ENCODE assay signal across 8 mouse cellular contexts in genomic region chr5:124241686-124242444, GRCm38 (mm10). TPM values are rescaled to one million over a fixed set of nuclear protein-coding genes. Genes with fewer than 3 reads are reported as not detected.
A peak's percentile ranks its signal among the peaks of the same experiment; 100 is the strongest.
DNase-seq lines count a peak whose midpoint lies in the region; ATAC-seq lines count a peak whose summit lies in the region.

No protein-coding gene starts in this region.

- H3K9me3 ChIP-seq in heart, embryonic 10.5 days: no peaks in the 10 kb centered on the region
- no peaks in the 10 kb centered on the region for H3K9me3 ChIP-seq in midbrain, embryonic 13.5 days
- H3K9me3 ChIP-seq in midbrain, embryonic 10.5 days (replicated peaks): no peaks in the 10 kb centered on the region
- H3K9me3 ChIP-seq in hindbrain, embryonic 13.5 days: no peaks in the 10 kb centered on the region
- H3K9me3 ChIP-seq in neural tube, embryonic 14.5 days (ENCODE audit: control insufficient read depth, low read length): no peaks in the 10 kb centered on the region

- peak overlapping the region; percentile 22 for H3K4me2 ChIP-seq in midbrain, embryonic 13.5 days (replicated peaks)
- peak overlapping the region; percentile 42 for H3K4me2 ChIP-seq in hindbrain, embryonic 13.5 days
- H3K4me2 ChIP-seq in neural tube, embryonic 14.5 days (ENCODE audit: low read depth, low read length): peak overlapping the region; percentile 22; the same call in 1 of the 2 replicates

- DNase-seq in heart, embryonic 10.5 days (ENCODE audit: low spot score): no peak
- no peak for DNase-seq in heart, postnatal 4 days
- DNase-seq in midbrain, embryonic 10.5 days (ENCODE audit: low spot score): no peak
- no peak for DNase-seq in right cerebral cortex, postnatal 25 days

- no peak overlapping the region for H3K9ac ChIP-seq in midbrain, embryonic 13.5 days (replicated peaks)
- peak overlapping the region; percentile 53 for H3K9ac ChIP-seq in hindbrain, embryonic 13.5 days
- 0 out of 2 replicates have a peak overlapping the region, but pooled peaks have one; percentile 3 for H3K9ac ChIP-seq in neural tube, embryonic 14.5 days (replicated peaks; ENCODE audit: low read depth, low read length)

- peak overlapping the region; percentile 81 for H3K27ac ChIP-seq in heart, embryonic 10.5 days
- H3K27ac ChIP-seq in midbrain, embryonic 13.5 days: peak overlapping the region; percentile 51
- H3K27ac ChIP-seq in midbrain, embryonic 10.5 days (replicated peaks): no peak overlapping the region
- peak overlapping the region; percentile 76 for H3K27ac ChIP-seq in hindbrain, embryonic 13.5 days
- H3K27ac ChIP-seq in neural tube, embryonic 14.5 days (ENCODE audit: low read depth, low read length): peak overlapping the region; percentile 73; the same call in 1 of the 2 replicates

- no peaks in the 10 kb centered on the region for H3K27me3 ChIP-seq in heart, embryonic 10.5 days (ENCODE audit: insufficient read depth, poor library complexity, severe bottlenecking)
- no peaks in the 10 kb centered on the region for H3K27me3 ChIP-seq in midbrain, embryonic 13.5 days
- no peaks in the 10 kb centered on the region for H3K27me3 ChIP-seq in midbrain, embryonic 10.5 days (ENCODE audit: low read depth, poor library complexity, severe bottlenecking)
- no peaks in the 10 kb centered on the region for H3K27me3 ChIP-seq in hindbrain, embryonic 13.5 days
- H3K27me3 ChIP-seq in neural tube, embryonic 14.5 days (ENCODE audit: control insufficient read depth, insufficient read depth, low read length): no peaks in the 10 kb centered on the region

- no peak overlapping the region for H3K4me3 ChIP-seq in heart, embryonic 10.5 days
- H3K4me3 ChIP-seq in midbrain, embryonic 13.5 days (replicated peaks): no peak overlapping the region
- H3K4me3 ChIP-seq in midbrain, embryonic 10.5 days: no peak overlapping the region
- H3K4me3 ChIP-seq in hindbrain, embryonic 13.5 days: no peak overlapping the region
- H3K4me3 ChIP-seq in neural tube, embryonic 14.5 days (ENCODE audit: low read depth, low read length): no peak overlapping the region

- 50% methylated on average over 10 of the region's 10 CpGs for WGBS in heart, embryonic 10.5 days
- WGBS in midbrain, embryonic 13.5 days: 41% methylated on average over 10 of the region's 10 CpGs
- 53% methylated on average over 10 of the region's 10 CpGs for WGBS in midbrain, embryonic 10.5 days
- WGBS in hindbrain, embryonic 13.5 days: 38% methylated on average over 10 of the region's 10 CpGs
- WGBS in neural tube, embryonic 14.5 days: 25% methylated on average over 10 of the region's 10 CpGs

- H3K36me3 ChIP-seq in heart, embryonic 10.5 days: peaks cover 49% of the 10 kb centered on the region
- H3K36me3 ChIP-seq in midbrain, embryonic 13.5 days: no peaks in the 10 kb centered on the region; the same call in 1 of the 2 replicates
- H3K36me3 ChIP-seq in midbrain, embryonic 10.5 days: peaks cover 22% of the 10 kb centered on the region
- peaks cover 11% of the 10 kb centered on the region for H3K36me3 ChIP-seq in hindbrain, embryonic 13.5 days
- H3K36me3 ChIP-seq in neural tube, embryonic 14.5 days (ENCODE audit: control insufficient read depth, insufficient read depth, low read length): no peaks in the 10 kb centered on the region

- 0 out of 2 replicates have a peak, but pooled peaks have one; percentile 45 for ATAC-seq in midbrain, embryonic 13.5 days
- peak; percentile 61 for ATAC-seq in hindbrain, embryonic 13.5 days (ENCODE audit: low FRiP score)
- peak; percentile 49; the same call in 1 of the 2 replicates for ATAC-seq in neural tube, embryonic 14.5 days (ENCODE audit: low read depth)
- no peak for ATAC-seq in inflammation-experienced regulatory T-cells, adult 6 months

- peaks cover 65% of the 10 kb centered on the region for H3K4me1 ChIP-seq in heart, embryonic 10.5 days
- H3K4me1 ChIP-seq in midbrain, embryonic 13.5 days (replicated peaks): peaks cover 23% of the 10 kb centered on the region
- peaks cover 24% of the 10 kb centered on the region for H3K4me1 ChIP-seq in midbrain, embryonic 10.5 days
- H3K4me1 ChIP-seq in hindbrain, embryonic 13.5 days (replicated peaks): peaks cover 31% of the 10 kb centered on the region
- H3K4me1 ChIP-seq in neural tube, embryonic 14.5 days (ENCODE audit: control insufficient read depth, insufficient read depth, low read length): peaks cover 21% of the 10 kb centered on the region

RNA-seq across cellular contexts. Expression of gene Pitpnm2, which starts 7.7 kb away (rescaled TPM):
- 4.8 and 6.1 TPM in 2 replicates for polyA plus RNA-seq in heart, embryonic 10.5 days (2016; fragmentation: Nextera tagmentation; extraction: Ambion mirVana)
- total RNA-seq in heart, postnatal 4 days (2021): 10 to 100 TPM; 45.9 to 52.2 TPM
- polyA plus RNA-seq in midbrain, embryonic 13.5 days (2015; fragmentation: Nextera tagmentation; extraction: Ambion mirVana): 6.6 and 7.7 TPM in 2 replicates
- 2.9 and 4.0 TPM in 2 replicates for polyA plus RNA-seq in midbrain, embryonic 10.5 days (2016; fragmentation: Nextera tagmentation; extraction: Ambion mirVana)
- 7.4 and 8.3 TPM in 2 replicates for polyA plus RNA-seq in hindbrain, embryonic 13.5 days (2015; fragmentation: Nextera tagmentation; extraction: Ambion mirVana)
- 14.3 and 15.2 TPM in 2 replicates for polyA plus RNA-seq in neural tube, embryonic 14.5 days (2014; fragmentation: Nextera tagmentation; extraction: Ambion mirVana)
- 10 to 100 TPM in 2 of 3 experiments, 1 to 10 TPM in 1; 5.5 to 15.7 (median 11.1) TPM for polyA plus RNA-seq in inflammation-experienced regulatory T-cells, adult 6 months (2017; shearing (Covaris generic))
